Mouse (Mus musculus): ENCODE results near the gene Selenos. TPM values are rescaled to one million over a fixed set of nuclear protein-coding genes. Genes with fewer than 3 reads are reported as not detected.

Gene Selenos
- total RNA-seq, 2 experiments from 2014 or later: 46.5 to 47.5 TPM

DNA sequence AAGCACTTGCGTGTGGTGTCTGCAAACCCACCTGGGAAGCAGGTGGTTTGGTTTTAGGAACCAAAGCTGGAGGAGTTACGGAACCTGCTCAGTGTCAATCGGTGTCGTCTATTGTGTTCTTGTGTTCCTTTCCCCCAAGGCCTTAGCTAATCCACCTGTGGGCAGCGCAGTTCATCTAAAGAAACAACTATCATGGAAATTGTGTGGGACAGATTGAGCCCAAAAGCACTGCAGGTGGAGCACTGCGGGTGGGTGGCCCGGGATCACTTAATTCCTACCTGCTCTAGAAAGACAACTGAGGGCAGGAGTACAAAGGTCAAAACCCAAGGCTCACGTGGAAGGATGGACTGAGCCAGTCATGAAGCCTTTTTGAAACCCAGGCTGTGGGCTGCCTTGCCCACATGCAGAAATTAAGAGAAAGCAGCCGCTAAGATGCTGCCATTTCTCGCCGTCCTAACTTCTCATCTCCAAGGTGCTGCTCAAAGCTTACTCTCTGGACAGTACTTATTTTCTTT lies 11.3 kb downstream of the Selenos start:
- no peak for TF ChIP-seq CTCF (IDR thresholded peaks at IDR 0.05)
- Histone ChIP-seq H3K27ac (no peak overlapping the region), H3K4me3 (no peak overlapping the region)
- no peak for DNase-seq (ENCODE audit: extremely low spot score in 1 of 2, low spot score in 2 of 2)
- intact Hi-C loops (cut with DNase I): no loop called here

DNA sequence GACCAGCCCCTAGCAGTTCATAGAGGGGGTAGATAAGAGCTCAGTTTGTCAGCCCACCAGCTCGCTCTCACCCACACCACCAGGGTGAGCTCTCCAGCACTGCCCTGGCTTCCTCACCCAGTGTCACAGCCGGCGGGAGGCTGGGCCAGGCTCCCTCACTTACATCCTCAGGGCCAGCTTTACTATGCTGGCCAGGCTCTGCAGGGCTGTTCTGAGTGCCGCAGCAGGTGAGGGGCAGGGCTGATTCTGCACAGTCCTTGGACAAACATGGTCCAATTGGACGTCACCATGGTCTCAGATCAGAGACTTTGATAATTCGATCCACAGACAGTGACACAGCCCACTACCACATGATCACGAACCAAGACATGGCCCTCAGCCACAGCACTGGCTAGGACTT lies 12.1 kb downstream of the Selenos start:
- no peak for DNase-seq (ENCODE audit: extremely low spot score in 1 of 2, low spot score in 2 of 2)
- Histone ChIP-seq H3K27ac (no peak overlapping the region), H3K4me3 (no peak overlapping the region)
- intact Hi-C loops (cut with DNase I): no loop called here
- TF ChIP-seq CTCF (IDR thresholded peaks at IDR 0.05): no peak

DNA sequence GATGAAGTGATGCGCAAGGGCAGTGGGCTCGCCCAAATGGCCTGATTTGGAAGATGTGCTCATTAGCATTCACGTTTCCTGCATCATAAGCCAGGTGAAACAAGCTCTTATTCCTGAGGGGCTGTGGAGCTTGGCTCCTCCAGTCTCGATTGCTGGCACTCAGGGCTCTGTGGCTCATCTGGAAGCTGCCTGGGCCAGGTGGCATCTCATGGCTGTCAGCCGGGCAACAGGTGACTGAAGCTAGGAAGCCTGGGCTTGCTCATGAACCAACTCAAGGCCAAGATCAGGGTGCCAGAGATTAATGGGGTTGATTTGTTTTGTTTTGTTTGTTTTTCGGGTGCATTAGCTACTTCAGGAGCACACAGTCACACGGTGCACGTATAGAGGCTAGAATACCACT lies 13.2 kb downstream of the Selenos start:
- TF ChIP-seq CTCF (IDR thresholded peaks at IDR 0.05): no peak
- H3K27ac ChIP-seq: no peak overlapping the region
- DNase-seq (ENCODE audit: extremely low spot score in 1 of 2, low spot score in 2 of 2): no peak
- intact Hi-C loops (cut with DNase I): no loop called here
- no peak overlapping the region for H3K4me3 ChIP-seq

DNA sequence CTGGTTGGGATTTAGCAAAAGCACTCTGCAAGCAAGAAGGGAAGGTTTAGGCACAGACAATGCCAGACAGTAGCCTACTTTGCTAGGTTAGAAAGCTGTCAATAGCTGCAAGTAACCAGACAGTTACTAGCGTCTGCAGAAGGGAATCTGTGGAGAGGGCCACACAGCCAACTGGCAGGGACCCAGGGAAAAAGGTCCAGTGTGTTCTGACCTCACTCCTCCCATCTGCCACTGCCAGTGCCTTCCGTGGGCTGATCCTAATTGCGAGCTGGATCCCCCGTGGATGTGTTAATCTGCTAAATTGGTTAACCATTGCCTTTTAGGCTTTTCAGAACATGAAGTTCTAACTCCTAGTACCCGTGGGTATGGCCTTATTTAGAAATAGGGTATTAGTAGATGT lies 14.7 kb downstream of the Selenos start:
- H3K4me3 ChIP-seq: no peak overlapping the region
- H3K27ac ChIP-seq: no peak overlapping the region
- intact Hi-C loops (cut with DNase I): no loop called here
- DNase-seq (ENCODE audit: extremely low spot score in 1 of 2, low spot score in 2 of 2): no peak
- TF ChIP-seq CTCF (IDR thresholded peaks at IDR 0.05): no peak

DNA sequence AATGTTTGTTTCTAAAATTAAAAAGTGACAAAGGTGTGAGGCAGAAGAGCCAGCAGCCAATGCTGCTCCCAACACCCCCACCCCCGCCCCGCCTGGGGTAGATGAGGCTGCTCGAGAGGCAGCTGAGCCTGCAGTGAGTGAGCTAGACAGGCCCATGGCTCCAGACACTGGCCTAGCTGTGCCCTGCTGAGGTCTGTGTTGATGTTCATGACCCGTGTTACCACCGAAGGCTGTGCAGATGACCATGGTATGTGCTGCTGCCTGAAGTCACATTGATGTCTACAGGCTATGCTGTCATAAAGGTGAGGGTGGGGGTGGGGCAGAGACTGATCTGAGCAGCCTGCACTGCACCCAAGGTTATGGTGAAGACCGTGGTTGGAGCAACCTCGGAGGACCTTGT lies 19.4 kb downstream of the Selenos start:
- Histone ChIP-seq H3K4me3 (no peak overlapping the region), H3K27ac (no peak overlapping the region)
- no peak for DNase-seq (ENCODE audit: extremely low spot score in 1 of 2, low spot score in 2 of 2)
- intact Hi-C loops (cut with DNase I): no loop called here
- no peak for TF ChIP-seq CTCF (IDR thresholded peaks at IDR 0.05)

DNA sequence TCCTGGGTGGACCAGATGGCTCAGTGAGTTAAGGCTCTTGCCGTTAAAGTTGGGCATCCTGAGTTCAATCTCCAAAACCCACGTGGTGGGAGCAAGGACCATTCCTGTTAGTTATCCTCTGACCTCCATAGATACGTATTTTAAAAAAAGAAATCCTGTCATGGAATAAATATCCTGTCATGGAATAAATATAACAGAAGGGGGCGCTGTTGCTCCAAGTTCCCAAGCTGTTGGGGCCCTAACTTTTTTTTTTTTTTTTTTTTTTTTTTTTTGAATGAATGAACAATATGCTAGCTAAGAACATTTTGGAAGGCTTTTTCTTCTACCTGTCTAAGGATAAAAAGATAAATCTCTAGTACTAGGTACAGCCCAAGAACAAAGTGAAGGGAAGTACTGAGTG lies 22.4 kb downstream of the Selenos start:
- no peak for DNase-seq (ENCODE audit: extremely low spot score in 1 of 2, low spot score in 2 of 2)
- intact Hi-C loops (cut with DNase I): loop anchor here (1.0 to 5.0 kb wide), 3 partner anchors 198 to 560 kb away; partner anchors contain the start of gene Lrrk1
- peak; percentile 78 for TF ChIP-seq CTCF (IDR thresholded peaks at IDR 0.05)

DNA sequence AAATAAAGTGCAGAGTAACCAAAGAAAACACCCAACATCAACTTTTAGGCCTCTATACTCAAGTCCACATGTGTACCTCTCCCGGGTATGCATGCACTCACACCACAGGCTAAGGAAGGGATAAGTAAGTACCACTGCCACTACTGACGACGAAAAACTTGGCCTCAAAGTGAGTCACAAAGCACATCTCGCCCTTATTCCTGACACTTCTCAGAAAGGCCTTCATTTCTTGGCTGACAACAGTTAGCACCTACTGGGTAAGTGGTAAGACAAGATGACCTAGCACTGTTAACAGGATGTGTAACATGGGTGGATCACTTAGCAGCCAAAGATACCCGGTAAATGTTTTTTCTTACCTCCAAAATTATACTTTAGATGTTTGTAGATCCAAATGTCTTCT lies 25.1 kb downstream of the Selenos start:
- no peak for TF ChIP-seq CTCF (IDR thresholded peaks at IDR 0.05)
- intact Hi-C loops (cut with DNase I): loop anchor here (5.0 kb wide), 1 partner anchor 558 kb away; no protein-coding TSS in a partner anchor
- H3K4me3 ChIP-seq: no peak overlapping the region
- no peak for DNase-seq (ENCODE audit: extremely low spot score in 1 of 2, low spot score in 2 of 2)
- H3K27ac ChIP-seq: no peak overlapping the region

More for the DNA sequence above, 22.4 kb downstream of the Selenos start:
- H3K27ac ChIP-seq: no peak overlapping the region
- H3K4me3 ChIP-seq: no peak overlapping the region

DNA sequence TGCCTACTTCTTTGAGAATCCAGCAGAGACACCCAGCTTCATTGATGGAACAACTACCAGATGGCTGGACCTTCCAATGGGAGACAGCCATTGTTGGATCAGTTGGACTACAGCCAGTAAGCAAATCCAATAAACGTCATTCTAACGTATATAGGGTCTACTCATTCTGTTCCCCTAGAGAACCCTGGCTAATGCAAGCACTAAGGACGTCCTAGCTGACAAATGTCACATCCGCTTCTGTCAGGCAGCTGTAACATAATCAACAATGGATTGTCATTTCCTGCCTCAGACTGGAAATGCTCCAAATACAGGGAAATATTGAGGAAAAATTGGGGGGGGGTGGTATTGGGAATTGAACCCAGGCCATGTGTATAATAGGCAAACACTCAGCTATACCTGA lies 26.3 kb downstream of the Selenos start:
- Histone ChIP-seq H3K27ac (no peak overlapping the region), H3K4me3 (no peak overlapping the region)
- TF ChIP-seq CTCF (IDR thresholded peaks at IDR 0.05): no peak
- DNase-seq (ENCODE audit: extremely low spot score in 1 of 2, low spot score in 2 of 2): no peak
- intact Hi-C loops (cut with DNase I): no loop called here

DNA sequence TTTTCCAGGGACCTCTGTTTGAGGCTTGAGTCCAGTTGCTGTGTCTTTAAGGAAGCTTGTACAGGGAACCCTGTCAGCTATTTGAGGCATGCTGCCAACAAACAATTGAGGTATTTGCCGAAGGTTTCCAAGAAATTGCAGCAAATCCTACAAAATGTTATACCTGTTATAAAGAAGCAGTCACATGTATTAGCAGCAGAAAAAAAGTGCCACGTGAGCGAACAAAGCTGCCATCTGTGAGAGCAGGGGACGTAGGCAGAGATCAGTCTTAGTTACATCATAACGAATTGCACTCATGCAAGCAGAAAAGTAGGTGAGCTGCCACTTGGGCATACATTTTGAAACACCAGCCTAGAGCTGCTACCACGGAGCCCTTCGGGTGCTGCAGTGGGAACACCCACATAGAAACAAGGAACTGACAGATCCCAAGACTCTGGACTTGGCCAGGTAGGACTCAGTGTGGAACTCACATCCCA lies 27.2 kb downstream of the Selenos start:
- DNase-seq (ENCODE audit: extremely low spot score in 1 of 2, low spot score in 2 of 2): no peak
- Histone ChIP-seq H3K4me3 (no peak overlapping the region), H3K27ac (no peak overlapping the region)
- no peak for TF ChIP-seq CTCF (IDR thresholded peaks at IDR 0.05)
- intact Hi-C loops (cut with DNase I): no loop called here

DNA sequence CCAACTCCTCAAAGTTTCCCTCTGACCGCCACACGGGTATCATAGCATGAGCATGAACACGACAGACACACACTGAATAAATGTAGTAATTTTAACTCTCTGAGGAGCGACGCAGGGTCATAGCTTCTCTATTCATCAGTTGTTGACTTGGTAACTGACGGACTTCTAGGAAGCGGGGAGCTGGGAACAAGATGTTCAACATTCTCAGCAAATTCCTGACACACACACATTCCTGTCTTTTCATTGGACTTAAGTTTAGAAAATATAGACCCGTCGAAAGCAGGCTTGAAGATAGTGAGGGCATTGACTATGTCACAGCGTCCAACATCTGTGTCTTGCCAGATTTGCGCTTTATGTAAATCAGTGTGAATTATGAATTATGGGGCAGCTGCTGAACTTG lies 27.8 kb downstream of the Selenos start:
- no peak overlapping the region for H3K4me3 ChIP-seq
- intact Hi-C loops (cut with DNase I): no loop called here
- no peak overlapping the region for H3K27ac ChIP-seq
- DNase-seq (ENCODE audit: extremely low spot score in 1 of 2, low spot score in 2 of 2): no peak
- no peak for TF ChIP-seq CTCF (IDR thresholded peaks at IDR 0.05)

DNA sequence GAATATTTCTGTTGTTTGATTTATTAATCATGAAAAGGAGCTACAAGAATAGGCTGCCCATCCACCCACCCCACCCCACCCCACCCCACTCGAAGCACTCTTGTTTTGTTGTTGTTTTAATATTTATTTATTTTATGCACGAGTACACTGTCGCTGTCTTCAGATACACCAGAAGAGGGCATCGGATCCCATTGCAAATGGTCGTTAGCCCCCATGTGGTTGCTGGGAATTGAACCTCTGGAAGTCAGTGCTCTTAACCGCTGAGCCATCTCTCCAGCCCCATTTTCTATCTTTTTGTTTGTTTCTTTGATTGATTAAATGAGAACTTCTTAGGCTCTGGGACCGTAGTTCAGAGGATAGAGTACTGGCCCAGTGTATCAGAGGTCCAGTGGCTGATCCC lies 28.5 kb downstream of the Selenos start:
- peak; percentile 37 for TF ChIP-seq CTCF (IDR thresholded peaks at IDR 0.05)
- H3K4me3 ChIP-seq: no peak overlapping the region
- DNase-seq (ENCODE audit: extremely low spot score in 1 of 2, low spot score in 2 of 2): no peak
- intact Hi-C loops (cut with DNase I): loop anchor here (2.0 kb wide), 1 partner anchor 141 kb away; no protein-coding TSS in a partner anchor
- H3K27ac ChIP-seq: no peak overlapping the region

DNA sequence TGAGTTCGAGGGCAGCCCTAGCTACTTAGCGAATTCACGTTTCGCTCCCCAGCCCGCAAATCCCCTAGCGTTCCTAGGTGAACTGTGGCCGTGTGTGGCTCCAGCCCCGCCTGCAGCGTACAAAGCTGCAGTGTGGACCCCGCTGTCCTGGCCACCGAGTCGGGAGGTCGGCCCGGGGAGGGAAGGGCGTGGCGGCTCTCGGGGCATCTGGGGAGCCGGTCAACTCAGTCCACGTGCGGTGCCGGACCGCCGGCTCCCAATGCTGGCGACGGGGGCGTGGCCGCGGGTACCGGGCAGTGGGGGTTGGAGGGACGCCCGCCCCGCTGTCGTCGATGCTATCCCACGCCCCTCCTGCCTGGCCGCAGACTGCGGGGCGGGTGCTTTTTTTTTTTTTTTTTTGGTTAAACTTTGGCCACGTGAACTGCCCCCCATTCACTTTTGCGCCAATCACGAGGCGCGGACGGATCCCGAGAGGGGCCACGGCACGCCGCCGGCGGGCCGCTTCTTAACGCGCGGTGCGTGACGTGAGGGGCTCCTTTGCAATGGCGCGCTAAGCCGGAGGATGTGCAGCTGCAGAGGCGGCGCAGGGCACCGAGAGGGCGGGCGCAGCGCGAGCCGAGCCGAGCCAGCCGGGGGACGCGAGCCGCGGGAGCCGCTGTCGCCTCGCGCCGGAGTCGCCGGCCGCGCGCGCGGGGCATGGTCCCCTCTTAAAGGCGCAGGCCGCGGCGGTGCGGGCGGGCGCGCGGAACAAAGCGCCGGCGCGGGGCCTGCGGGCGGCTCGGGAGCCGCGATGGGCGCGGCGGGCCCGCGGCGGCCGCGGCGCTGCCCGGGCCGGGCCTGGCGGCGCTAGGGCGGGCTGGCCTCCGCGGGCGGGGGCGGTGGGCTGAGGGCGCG lies 29.8 kb downstream of the Selenos start, which contains the start of gene Chsy1:
Gene Chsy1 (plus strand): TSS at position 555 of the 894 bp plus-strand sequence.
- intact Hi-C loops (cut with DNase I): loop anchor here (2.0 kb wide), 1 partner anchor 140 kb away; no protein-coding TSS in a partner anchor

More for the DNA sequence above, 29.8 kb downstream of the Selenos start, which contains the start of gene Chsy1:
- no peak; the same call in 1 of the 2 replicates for TF ChIP-seq CTCF (IDR thresholded peaks at IDR 0.05)
- H3K27ac ChIP-seq: peak within 1 kb of the TSS; percentile 79
- peak; percentile 92 to 94 for DNase-seq (ENCODE audit: extremely low spot score in 1 of 2, low spot score in 2 of 2)
- peak within 1 kb of the TSS; percentile 69 for H3K4me3 ChIP-seq

All from left cerebral cortex, adult 2 months (tissue).